Mouse (Mus musculus) testis, adult 10 weeks (tissue): ENCODE results near the gene Rpl35. TPM values are rescaled to one million over a fixed set of nuclear protein-coding genes. Genes with fewer than 3 reads are reported as not detected.

Experiments
- polyA plus RNA-seq: library from polyadenylated mRNA; stranded (reverse); fragments of 350-450 nt; fragmentation: Illumina TruSeq; extraction: RNeasy Lipid Tissue Mini Kit (QIAGEN cat#74804); gene quantifications from one replicate; pipeline ENCODE4 v1.2.3, GENCODE M21; 2014; ENCODE audit warnings: low read depth, low replicate concordance

Gene Rpl35
- 39.2 TPM for polyA plus RNA-seq

DNA sequence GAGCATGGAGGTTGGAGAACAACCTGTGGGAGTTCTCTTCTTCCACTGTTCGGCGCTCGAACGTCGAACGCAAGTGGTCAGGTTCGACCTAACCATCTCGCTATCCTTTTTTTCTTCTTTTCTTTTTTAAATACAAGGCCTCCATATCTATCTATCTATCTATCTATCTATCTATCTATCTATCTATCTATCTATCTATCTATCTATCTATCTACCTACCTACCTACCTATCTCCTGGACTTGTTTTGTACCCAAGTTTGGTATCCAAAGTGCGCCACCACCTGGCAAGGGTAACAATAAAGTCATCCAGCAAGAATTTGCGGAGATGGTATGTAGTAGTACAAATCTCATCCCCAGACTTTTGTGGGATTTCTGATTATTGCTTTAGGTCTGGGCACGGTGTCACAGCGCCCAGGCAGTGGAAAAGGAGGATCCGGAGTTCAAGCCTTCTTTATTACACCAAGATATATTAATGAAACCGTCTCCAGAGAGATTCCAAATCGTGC is at the start of gene Rpl35:
Gene Rpl35 (minus strand): TSS at position 51 of the 506 bp plus-strand sequence.

DNA sequence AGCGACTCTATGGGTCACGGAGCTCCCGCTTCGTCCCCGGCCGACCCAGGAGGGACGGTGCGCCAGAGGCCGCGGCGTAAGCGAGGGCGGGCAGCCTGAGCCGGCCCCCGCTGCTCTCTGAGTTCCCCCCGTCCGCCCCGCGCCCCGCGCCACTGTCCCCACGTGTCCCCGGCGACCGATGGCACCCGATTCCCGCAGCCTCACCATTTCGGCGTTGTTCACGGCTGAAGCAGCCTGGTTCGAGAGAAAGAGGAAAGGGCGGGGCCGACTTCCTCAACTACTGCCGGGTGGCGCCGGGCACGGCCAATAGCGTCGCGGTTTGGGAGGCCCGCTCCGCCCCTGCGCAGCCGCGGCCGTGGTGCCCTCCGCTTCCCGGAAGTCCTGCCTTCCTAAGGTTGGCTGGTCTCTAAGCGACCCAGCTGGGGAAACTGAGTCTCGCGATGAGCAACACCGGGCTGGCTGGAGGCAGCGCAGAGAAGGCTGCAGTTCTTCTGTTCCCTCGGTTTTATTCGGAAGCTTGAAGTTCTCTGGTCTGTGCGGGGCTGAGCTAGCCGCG is 466 bp downstream of the Rpl35 start, which contains the start of gene Arpc5l:
Gene Arpc5l (plus strand): TSS at position 469 of the 556 bp plus-strand sequence.

DNA sequence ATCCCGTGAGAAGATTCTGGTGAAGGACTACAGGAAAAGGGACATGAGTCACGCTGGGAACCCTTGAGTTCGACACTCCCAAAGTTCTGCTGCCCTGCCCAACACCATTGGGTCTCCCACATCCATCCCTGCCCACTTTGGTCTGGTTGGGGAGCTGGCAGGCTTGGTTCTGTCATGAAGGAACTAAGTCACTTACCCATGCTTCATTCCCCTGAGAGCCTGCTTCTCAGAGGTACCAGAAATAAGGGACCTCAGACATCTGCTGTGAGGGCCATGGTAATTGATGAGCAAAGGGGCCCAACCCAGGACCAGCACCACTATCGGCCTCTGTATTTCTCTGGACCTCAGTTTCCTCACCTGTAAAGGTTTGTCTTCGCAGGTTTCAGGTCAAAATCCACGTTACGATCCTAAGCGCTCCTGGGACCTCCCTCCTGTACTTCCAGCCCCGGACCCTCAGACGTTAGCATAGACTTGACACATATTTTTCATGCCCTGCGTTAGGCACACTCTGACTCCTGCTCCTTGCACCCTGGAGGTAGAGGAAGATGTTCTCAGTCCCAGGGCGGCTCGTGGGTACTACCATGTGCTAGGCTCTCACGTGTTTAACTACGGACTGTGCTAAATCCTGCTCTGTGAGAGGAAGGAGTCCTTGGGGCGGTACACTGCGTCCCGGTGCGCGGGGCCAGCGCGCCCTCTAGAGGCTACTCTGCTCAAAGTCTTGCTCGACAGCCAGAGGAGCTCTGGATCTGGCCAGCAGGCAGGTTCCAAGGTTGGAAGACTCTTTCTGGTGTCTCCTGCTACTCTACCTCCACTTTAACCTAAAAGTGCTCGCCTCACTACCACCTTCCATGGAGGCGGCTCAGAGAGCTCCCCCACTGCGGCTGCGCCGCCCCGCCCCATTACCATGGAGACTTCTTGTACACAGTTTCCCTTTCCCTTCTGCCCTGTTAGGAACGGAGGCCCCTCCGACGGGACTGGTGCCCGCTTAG is 7.7 kb downstream of the Rpl35 start, which contains the start of gene Wdr38:
Gene Wdr38 (plus strand): TSS at position 91 of the 989 bp plus-strand sequence.

Other genes with a start within 250 kb of the Rpl35 start
- gene Nr6a1, start 77.9 kb downstream of the Rpl35 start, polyA plus RNA-seq: 82.1 TPM
- 0.84 TPM for gene Olfml2a, start 73.6 kb downstream of the Rpl35 start, polyA plus RNA-seq
- gene Wdr38, start 8.1 kb downstream of the Rpl35 start, polyA plus RNA-seq: 4.4 TPM
- 272 TPM for gene Arpc5l, start 276 bp downstream of the Rpl35 start, polyA plus RNA-seq
- gene Golga1, start 59.9 kb upstream of the Rpl35 start, polyA plus RNA-seq: 47.2 TPM
- gene Scai, start 185.1 kb upstream of the Rpl35 start, polyA plus RNA-seq: 32.0 TPM
- 151 TPM for gene Ppp6c, start 220.8 kb upstream of the Rpl35 start, polyA plus RNA-seq